ENCODE assay signal across 8 mouse cellular contexts in genomic region chr4:106911951-106912688, GRCm38 (mm10). TPM values are rescaled to one million over a fixed set of nuclear protein-coding genes. Genes with fewer than 3 reads are reported as not detected.
A peak's percentile ranks its signal among the peaks of the same experiment; 100 is the strongest.
DNase-seq lines count a peak whose midpoint lies in the region; ATAC-seq lines count a peak whose summit lies in the region.

No protein-coding gene starts in this region.

- no peaks in the 10 kb centered on the region for H3K9me3 ChIP-seq in forebrain, embryonic 15.5 days

- peak overlapping the region; percentile 98 for H3K9ac ChIP-seq in forebrain, embryonic 15.5 days (replicated peaks)

- H3K4me2 ChIP-seq in forebrain, embryonic 15.5 days (replicated peaks), result peak overlapping the region; percentile 80

- intact Hi-C loops in gastrocnemius, postnatal 36 days (cut with DNase I), result loop anchor here (1.0 to 5.0 kb wide), 2 partner anchors 77 to 250 kb away; no protein-coding TSS in a partner anchor

- peak; percentile 41 for DNase-seq in gastrocnemius, postnatal 4 days (ENCODE audit: low spot score in 2 of 2)
- no peak for DNase-seq in gastrocnemius, postnatal 36 days
- peak; percentile 67 for DNase-seq in NIH3T3 (ENCODE audit: low read depth)
- DNase-seq in kidney, adult 18-20 months, result peak; percentile 38
- peak; percentile 44 to 57 for DNase-seq in lung, postnatal 4 days
- peak; percentile 44 for DNase-seq in testis, postnatal 14 days (ENCODE audit: low spot score)
- DNase-seq in left cerebral cortex, adult 11 months (ENCODE audit: low spot score), result no peak

- H3K36me3 ChIP-seq in forebrain, embryonic 15.5 days, result peaks cover 20% of the 10 kb centered on the region

- peak; percentile 15; the same call in 1 of the 2 replicates for ATAC-seq in forebrain, embryonic 15.5 days (replicated peaks)

- no peaks in the 10 kb centered on the region for H3K27me3 ChIP-seq in forebrain, embryonic 15.5 days

- peak overlapping the region; percentile 97 for H3K27ac ChIP-seq in forebrain, embryonic 15.5 days (replicated peaks)

- WGBS in forebrain, embryonic 15.5 days, result under 1% methylated on average over 55 of the region's 73 CpGs

- peak overlapping the region; percentile 99 for H3K4me3 ChIP-seq in forebrain, embryonic 15.5 days

- peaks cover 69% of the 10 kb centered on the region for H3K4me1 ChIP-seq in forebrain, embryonic 15.5 days

RNA-seq across cellular contexts. Expression of gene Ssbp3, which starts 1.6 kb away (rescaled TPM):
- 10 to 100 TPM; 65.7 to 73.4 TPM for total RNA-seq in gastrocnemius, postnatal 4 days (2021)
- 10 to 100 TPM; 21.3 to 25.6 TPM for total RNA-seq in gastrocnemius, postnatal 36 days (2021)
- 198 and 201 TPM in 2 replicates for polyA plus RNA-seq in forebrain, embryonic 15.5 days (2015; fragmentation: Nextera tagmentation; extraction: Ambion mirVana)

Comparison
In these comparisons a context has a peak if more than half of its experiments do, and no peak if none do; other contexts are left out.
1. DNase-seq: peak in gastrocnemius, postnatal 4 days (2 of 2), NIH3T3 (single experiment), kidney, adult 18-20 months (single experiment), lung, postnatal 4 days (2 of 2) and testis, postnatal 14 days (single experiment); none in gastrocnemius, postnatal 36 days (0 of 2) and left cerebral cortex, adult 11 months (single experiment).